Mouse (Mus musculus) forebrain, embryonic 11.5 days (tissue): ENCODE results near the gene Mex3d. TPM values are rescaled to one million over a fixed set of nuclear protein-coding genes. Genes with fewer than 3 reads are reported as not detected.

Experiments used
- ATAC-seq: fragments of 200-750 bp; cut with Nextera tagmentation; replicated peaks from 2 replicates; pipeline ENCODE4 v1.8.0; 2017; ENCODE audit warnings: moderate TSS enrichment; ENCODE audit not compliant: low FRiP score
- DNase-seq: peaks from one replicate; pipeline ENCODE4 v3.0.0-alpha.2; 2017; ENCODE audit warnings: low spot score
- H3K27ac ChIP-seq: fragments of 300-500 bp; sonication (generic); 2 replicates; pipeline ENCODE4 v1.5.1; 2014; ENCODE audit warnings: low read depth, low read length
- H3K27me3 ChIP-seq: fragments of 300-500 bp; sonication (generic); 2 replicates; pipeline ENCODE4 v1.6.1; 2014; ENCODE audit warnings: mild to moderate bottlenecking, low read length, mixed read lengths; ENCODE audit not compliant: control insufficient read depth, insufficient read depth
- H3K36me3 ChIP-seq: fragments of 300-500 bp; sonication (generic); 2 replicates; pipeline ENCODE4 v1.6.1; 2014; ENCODE audit warnings: mild to moderate bottlenecking, low read length, moderate library complexity, mixed read lengths; ENCODE audit not compliant: control insufficient read depth, insufficient read depth
- H3K4me1 ChIP-seq: fragments of 300-500 bp; sonication (generic); replicated peaks from 2 replicates; pipeline ENCODE4 v1.6.1; 2014; ENCODE audit warnings: low read length, mixed read lengths; ENCODE audit not compliant: control insufficient read depth, insufficient read depth
- H3K4me2 ChIP-seq: fragments of 300-500 bp; sonication (generic); 2 replicates; pipeline ENCODE4 v1.6.1; 2014; ENCODE audit warnings: low read depth, mild to moderate bottlenecking, low read length, moderate library complexity, mixed read lengths; ENCODE audit not compliant: severe bottlenecking
- H3K4me3 ChIP-seq: fragments of 300-500 bp; sonication (generic); 2 replicates; pipeline ENCODE4 v1.5.1; 2014; ENCODE audit warnings: low read depth, low read length
- H3K9ac ChIP-seq: fragments of 300-500 bp; sonication (generic); 2 replicates; pipeline ENCODE4 v1.6.1; 2014; ENCODE audit warnings: low read length
- H3K9me3 ChIP-seq: fragments of 300-500 bp; sonication (generic); 2 replicates; pipeline ENCODE4 v1.6.1; 2016; ENCODE audit warnings: low read length, mixed read lengths; ENCODE audit not compliant: control insufficient read depth
- WGBS: fragments of 180-500 bp; shearing (Covaris S2); extraction: QIAGEN DNeasy Blood & Tissue Kit; methylation state at CpG from one replicate; pipeline ENCODE4 v1.1.7; 2014; 5-methylcytosine and 5-hydroxymethylcytosine counted together
- polyA plus RNA-seq: library from polyadenylated mRNA; unstranded; fragments of >200 nt; fragmentation: Nextera tagmentation; extraction: Ambion mirVana; gene quantifications from 2 replicates; pipeline ENCODE4 v1.2.1, GENCODE M21; 2014

The Mex3d gene
- polyA plus RNA-seq = 13.3 and 15.9 TPM in 2 replicates

GRCm38 (mm10) chr10:80387522-80387959 lies at the start of gene Mex3d:
Mex3d (minus strand) TSS chr10:80387659.
- ATAC-seq (peak; percentile 34), DNase-seq (peak; percentile 97)
- Histone ChIP-seq H3K27me3 (no peaks in the 10 kb centered on the region), H3K36me3 (peaks cover 11% of the 10 kb centered on the region; the same call in 1 of the 2 replicates), H3K27ac (peak within 1 kb of the TSS; percentile 79), H3K4me3 (peak within 1 kb of the TSS; percentile 98), H3K4me1 (peaks cover 22% of the 10 kb centered on the region), H3K4me2 (peak within 1 kb of the TSS; percentile 94), H3K9ac (peak within 1 kb of the TSS; percentile 77), H3K9me3 (no peaks in the 10 kb centered on the region)
- 0% methylated on average over 21 of the region's 61 CpGs for WGBS

GRCm38 (mm10) chr10:80436276-80436675 lies 48.8 kb upstream of the Mex3d start:
- H3K9ac ChIP-seq = no peak overlapping the region
- no peaks in the 10 kb centered on the region for H3K27me3 ChIP-seq
- WGBS = 15% methylated on average over 9 of the region's 9 CpGs
- H3K27ac ChIP-seq = no peak overlapping the region
- DNase-seq (no peak), ATAC-seq (no peak)
- H3K4me3 ChIP-seq = no peak overlapping the region
- peaks cover 7% of the 10 kb centered on the region; the same call in 1 of the 2 replicates for H3K4me1 ChIP-seq
- no peaks in the 10 kb centered on the region for H3K9me3 ChIP-seq
- H3K36me3 ChIP-seq = no peaks in the 10 kb centered on the region
- no peak overlapping the region for H3K4me2 ChIP-seq

- Histone ChIP-seq H3K9ac (no peak overlapping the region), H3K4me2 (no peak overlapping the region), H3K9me3 (no peaks in the 10 kb centered on the region), H3K4me3 (no peak overlapping the region), H3K36me3 (no peaks in the 10 kb centered on the region), H3K27ac (no peak overlapping the region), H3K27me3 (no peaks in the 10 kb centered on the region), H3K4me1 (peaks cover 10% of the 10 kb centered on the region; the same call in 1 of the 2 replicates)
- DNase-seq = no peak
- 39% methylated on average over 7 of the region's 7 CpGs for WGBS
- no peak for ATAC-seq
Measured at GRCm38 (mm10) chr10:80435764-80436163, 48.3 kb upstream of the Mex3d start.

- DNase-seq (no peak), ATAC-seq (no peak)
- Histone ChIP-seq H3K9ac (no peak overlapping the region), H3K4me2 (no peak overlapping the region), H3K27me3 (no peaks in the 10 kb centered on the region), H3K36me3 (peaks cover 8% of the 10 kb centered on the region), H3K4me1 (peaks cover 13% of the 10 kb centered on the region; the same call in 1 of the 2 replicates), H3K9me3 (no peaks in the 10 kb centered on the region), H3K27ac (no peak overlapping the region), H3K4me3 (no peak overlapping the region)
- 66% methylated on average over 3 of the region's 3 CpGs for WGBS
Measured at GRCm38 (mm10) chr10:80434823-80435222, 47.4 kb upstream of the Mex3d start.

- Histone ChIP-seq H3K9ac (peak overlapping the region; percentile 29; the same call in 1 of the 2 replicates), H3K4me3 (peak overlapping the region; percentile 98; the same call in 1 of the 2 replicates), H3K27me3 (no peaks in the 10 kb centered on the region), H3K36me3 (peaks cover 10% of the 10 kb centered on the region), H3K27ac (no peak overlapping the region), H3K9me3 (no peaks in the 10 kb centered on the region), H3K4me2 (peak overlapping the region; percentile 15; the same call in 1 of the 2 replicates), H3K4me1 (peaks cover 13% of the 10 kb centered on the region; the same call in 1 of the 2 replicates)
- DNase-seq = no peak
- no peak for ATAC-seq
- WGBS = 10% methylated on average over 8 of the region's 8 CpGs
Measured at GRCm38 (mm10) chr10:80434233-80434592, 46.8 kb upstream of the Mex3d start.

GRCm38 (mm10) chr10:80433513-80434232 lies 46.2 kb upstream of the Mex3d start, which contains the start of gene Tcf3:
Tcf3 (minus strand) TSS chr10:80433647.
- H3K4me1 ChIP-seq = peaks cover 13% of the 10 kb centered on the region; the same call in 1 of the 2 replicates

GRCm38 (mm10) chr10:80432936-80433512 lies 45.6 kb upstream of the Mex3d start:
- DNase-seq (peak; percentile 87), ATAC-seq (peak; percentile 42)
- H3K27me3 ChIP-seq = no peaks in the 10 kb centered on the region
- no peaks in the 10 kb centered on the region for H3K9me3 ChIP-seq
- H3K4me1 ChIP-seq = peaks cover 13% of the 10 kb centered on the region; the same call in 1 of the 2 replicates
- H3K36me3 ChIP-seq = peaks cover 11% of the 10 kb centered on the region
- H3K27ac ChIP-seq = peak overlapping the region; percentile 94
- peak overlapping the region; percentile 100 for H3K9ac ChIP-seq
- 1% methylated on average over 52 of the region's 60 CpGs for WGBS
- peak overlapping the region; percentile 98 for H3K4me3 ChIP-seq
- peak overlapping the region; percentile 74 for H3K4me2 ChIP-seq

More at GRCm38 (mm10) chr10:80433513-80434232, 46.2 kb upstream of the Mex3d start, which contains the start of gene Tcf3:
- H3K9ac ChIP-seq = peak within 1 kb of the TSS; percentile 100
- peak within 1 kb of the TSS; percentile 98 for H3K4me3 ChIP-seq
- peak; percentile 92 for ATAC-seq
- peak; percentile 98 for DNase-seq
- peak within 1 kb of the TSS; percentile 94 for H3K27ac ChIP-seq
- H3K9me3 ChIP-seq = no peaks in the 10 kb centered on the region
- no peaks in the 10 kb centered on the region for H3K27me3 ChIP-seq
- H3K4me2 ChIP-seq = peak within 1 kb of the TSS; percentile 74
- WGBS = under 1% methylated on average over 60 of the region's 61 CpGs
- H3K36me3 ChIP-seq = peaks cover 11% of the 10 kb centered on the region

GRCm38 (mm10) chr10:80432387-80432785 lies 44.9 kb upstream of the Mex3d start:
- H3K4me1 ChIP-seq = peaks cover 13% of the 10 kb centered on the region; the same call in 1 of the 2 replicates
- ATAC-seq (no peak), DNase-seq (no peak)
- no peaks in the 10 kb centered on the region for H3K27me3 ChIP-seq
- no peaks in the 10 kb centered on the region for H3K9me3 ChIP-seq
- H3K36me3 ChIP-seq = peaks cover 16% of the 10 kb centered on the region
- peak overlapping the region; percentile 94 for H3K27ac ChIP-seq
- 2% methylated on average over 4 of the region's 4 CpGs for WGBS
- H3K9ac ChIP-seq = peak overlapping the region; percentile 100
- peak overlapping the region; percentile 98 for H3K4me3 ChIP-seq
- peak overlapping the region; percentile 74 for H3K4me2 ChIP-seq
